Mouse (Mus musculus): ENCODE results near the gene Serf2. TPM values are rescaled to one million over a fixed set of nuclear protein-coding genes. Genes with fewer than 3 reads are reported as not detected.

The Serf2 gene
- polyA plus RNA-seq (2012; rRNA removed; ENCODE audit: low replicate concordance) = 363 and 470 TPM in 2 replicates

DNA sequence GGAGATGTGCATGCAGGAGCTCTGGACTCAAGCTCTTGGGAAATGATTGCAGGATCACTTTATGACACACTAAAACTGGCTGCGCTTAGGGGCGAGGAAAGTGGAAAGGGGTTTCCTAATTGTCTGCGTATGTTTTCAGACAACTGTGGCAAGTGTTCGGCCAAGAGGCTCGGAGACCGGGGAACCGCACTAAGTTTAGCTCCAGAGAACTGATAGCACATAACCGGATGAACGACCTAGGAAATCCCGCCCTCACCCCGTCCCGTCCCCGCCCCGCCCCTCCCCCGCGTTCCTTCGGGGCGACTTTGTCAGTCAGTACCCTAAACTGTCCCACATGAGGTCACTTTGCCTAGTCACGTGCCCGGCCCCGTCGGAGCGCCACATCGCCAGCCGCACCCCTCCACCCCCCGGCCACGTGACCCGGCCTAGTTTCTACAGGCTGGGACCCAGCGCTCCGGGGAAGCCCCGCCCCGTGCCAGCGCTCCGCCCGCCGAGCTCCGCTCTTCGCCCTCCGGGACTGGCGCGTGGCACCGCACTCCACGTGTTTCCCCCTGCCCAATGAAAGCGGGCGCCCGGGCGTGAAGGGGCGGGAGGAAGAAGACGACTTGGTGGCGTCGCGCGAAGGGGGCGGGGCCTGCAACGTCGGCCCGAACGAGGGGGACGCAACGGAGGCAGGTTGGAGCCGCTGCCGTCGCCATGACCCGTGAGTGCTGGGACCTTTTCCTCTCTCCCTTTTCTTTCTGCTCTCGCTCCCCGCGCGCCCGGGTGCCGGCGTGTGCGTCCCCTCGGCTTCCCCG, at the start of gene Serf2:
TSS of gene Serf2 (plus strand) at position 457 of the 797 bp plus-strand sequence.

DNA sequence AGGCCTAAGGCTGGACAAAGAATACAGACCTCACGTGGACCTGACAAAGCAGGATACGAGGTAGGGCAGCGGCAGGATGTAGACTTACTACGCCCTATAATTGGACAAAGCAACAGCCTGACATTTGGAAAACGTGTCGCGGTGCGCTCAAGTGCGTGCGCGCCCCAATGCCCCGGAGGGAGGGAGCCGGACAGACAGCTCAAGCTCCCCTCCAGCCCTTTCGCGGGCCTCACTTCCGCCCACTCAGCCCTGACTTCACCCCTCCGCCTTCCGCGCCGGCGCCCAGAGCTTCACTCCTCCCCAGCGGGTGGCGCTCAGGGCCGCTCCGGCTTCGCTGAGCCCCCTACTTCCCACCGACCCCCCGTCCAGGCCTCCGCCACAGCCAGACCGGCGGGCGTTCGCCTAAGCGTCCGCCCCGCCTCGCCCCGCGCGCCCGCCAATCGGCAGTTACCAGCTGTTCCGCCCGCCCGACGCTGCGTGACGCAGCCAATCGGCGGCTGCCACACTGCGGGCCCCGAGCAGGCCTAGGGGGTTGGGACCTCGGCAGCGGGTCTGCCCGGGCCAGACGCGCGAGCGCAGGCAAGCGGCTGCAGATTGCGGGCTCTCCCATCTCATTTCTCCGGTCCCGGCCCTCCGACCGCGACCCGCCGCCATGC, 35.5 kb upstream of the Serf2 start, which contains the start of the genes Pdia3 and Catsper2:
TSS of gene Pdia3 (plus strand) at position 389 of the 656 bp plus-strand sequence.
TSS of gene Catsper2 (minus strand) at position 406 of the 656 bp plus-strand sequence.

DNA sequence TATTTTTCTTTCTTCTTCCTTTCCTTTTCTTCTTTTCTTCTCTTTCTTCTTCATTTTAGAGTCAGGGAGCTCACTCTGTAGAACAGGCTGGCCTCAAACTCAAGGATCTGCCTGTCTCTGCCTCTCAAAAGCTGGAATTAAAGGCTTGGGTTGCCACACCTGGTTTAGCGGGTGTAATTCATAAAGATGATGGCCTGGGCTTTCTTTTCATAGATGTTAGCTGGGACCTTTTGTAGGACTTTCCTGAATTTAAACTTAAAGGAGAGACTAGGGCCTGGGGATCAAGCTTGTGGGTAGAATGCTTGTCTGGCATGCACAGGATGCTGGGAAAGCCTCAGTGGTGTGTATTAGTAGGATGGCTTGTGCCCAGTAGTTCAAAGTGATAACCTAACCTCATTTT, 4.8 kb upstream of the Serf2 start, which contains the start of gene Ell3:
TSS of gene Ell3 (minus strand) at position 101 of the 400 bp plus-strand sequence.

DNA sequence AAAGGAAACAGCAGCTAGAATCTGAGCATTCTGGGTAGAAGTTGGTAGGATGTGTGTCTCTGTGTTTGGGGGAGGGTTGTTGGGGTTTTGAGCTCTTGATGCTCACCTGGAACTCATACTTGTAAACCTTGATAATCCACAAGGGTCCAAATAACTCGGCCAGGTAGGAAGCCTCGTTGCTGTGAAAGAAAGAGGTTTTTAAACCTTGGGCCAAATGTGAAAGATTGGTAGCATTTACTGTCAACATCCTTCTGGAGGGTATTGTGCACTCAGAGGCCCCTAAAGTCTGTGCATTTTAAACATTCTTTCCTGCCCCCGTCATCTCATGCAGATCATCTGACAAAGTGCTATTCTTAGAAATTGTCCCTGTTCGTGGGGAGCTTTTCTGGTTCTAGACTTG, 4.0 kb downstream of the Serf2 start, which contains the start of gene Hypk:
TSS of gene Hypk (plus strand) at position 301 of the 400 bp plus-strand sequence.

DNA sequence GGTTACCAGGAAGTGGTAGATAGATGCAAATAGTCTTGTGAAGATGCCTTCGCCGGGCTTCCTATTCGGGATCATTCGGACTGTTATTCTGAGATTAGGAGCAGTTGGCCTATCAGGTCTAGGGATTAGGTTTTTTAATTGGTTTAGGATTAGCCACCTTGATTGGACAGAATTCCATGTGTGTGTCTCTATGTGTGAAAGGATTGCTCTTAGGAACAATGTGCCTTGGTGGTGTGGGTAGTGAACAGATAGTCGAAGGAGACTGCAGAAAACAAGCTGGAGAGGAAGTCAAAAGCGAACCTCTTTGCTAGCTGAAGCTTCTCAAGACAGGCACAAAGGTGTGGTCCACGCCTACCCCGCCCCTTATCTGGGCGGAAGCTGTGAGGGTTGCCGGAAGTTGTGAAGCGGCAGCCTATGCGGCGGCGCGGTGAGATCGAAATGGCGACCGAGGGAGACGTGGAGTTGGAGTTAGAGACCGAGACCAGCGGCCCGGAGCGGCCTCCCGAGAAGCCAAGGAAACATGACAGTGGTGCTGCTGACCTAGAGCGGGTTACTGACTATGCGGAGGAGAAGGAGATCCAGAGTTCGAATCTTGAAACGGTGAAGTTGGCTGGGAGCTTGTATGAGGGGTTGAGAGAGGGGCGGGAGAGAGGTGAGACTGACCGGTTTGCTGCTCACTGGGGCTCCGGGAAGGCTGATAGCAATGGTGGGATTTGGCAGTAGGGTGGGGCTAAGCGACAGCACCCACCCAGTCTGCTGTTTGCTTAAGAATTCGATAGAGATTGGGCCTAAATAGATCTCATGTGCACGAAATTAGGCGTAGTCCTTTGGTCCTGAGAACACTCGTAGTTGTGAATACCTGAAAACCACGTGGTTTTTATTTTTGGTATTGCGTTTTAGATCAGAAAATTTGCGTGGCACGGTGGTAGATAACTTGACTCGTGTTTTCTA, 8.0 kb downstream of the Serf2 start, which contains the start of gene Serinc4:
TSS of gene Serinc4 (minus strand) at position 90 of the 951 bp plus-strand sequence.

DNA sequence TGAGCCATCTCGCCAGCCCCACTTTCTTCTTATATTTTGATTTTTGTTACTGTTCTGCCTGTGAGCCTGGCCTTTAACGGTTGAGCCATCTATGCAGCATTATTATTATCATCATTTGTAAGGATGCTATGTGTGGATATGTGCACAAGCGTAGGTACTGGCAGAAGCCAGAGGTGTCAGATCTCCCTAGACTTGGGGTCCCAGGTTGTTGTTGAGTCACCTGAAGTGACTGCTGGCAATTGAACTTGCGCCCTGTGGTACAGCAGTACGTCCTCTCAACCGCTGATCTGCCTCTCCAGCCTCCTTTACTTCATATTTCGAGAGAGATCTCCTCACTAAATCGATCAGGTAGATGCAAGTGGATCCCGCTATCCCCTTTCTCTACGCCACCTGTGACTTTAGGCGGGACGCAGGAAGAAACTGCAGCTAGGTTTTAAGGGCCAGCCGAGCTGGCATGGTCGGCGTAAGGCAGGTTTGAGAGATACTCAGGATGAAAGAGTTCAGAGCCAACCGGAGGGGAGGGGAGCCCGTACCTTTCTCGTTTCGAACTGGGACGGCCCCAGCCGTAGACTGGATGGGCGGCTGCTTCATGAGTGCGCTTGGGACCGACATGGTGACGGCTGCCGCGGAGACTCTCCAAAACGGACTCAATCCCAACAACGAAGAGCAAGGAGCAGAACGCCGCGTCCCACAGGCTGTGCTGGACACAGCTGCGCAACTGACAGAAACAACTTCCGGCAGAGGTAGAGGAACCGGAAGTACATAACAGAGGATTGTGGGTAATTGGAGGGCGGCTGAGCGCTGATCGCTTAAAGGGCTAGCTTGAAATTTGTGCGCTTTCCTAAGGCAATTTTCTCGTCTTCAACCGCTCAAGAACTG, 24.5 kb downstream of the Serf2 start, which contains the start of gene Mfap1b:
TSS of gene Mfap1b (minus strand) at position 767 of the 879 bp plus-strand sequence.

DNA sequence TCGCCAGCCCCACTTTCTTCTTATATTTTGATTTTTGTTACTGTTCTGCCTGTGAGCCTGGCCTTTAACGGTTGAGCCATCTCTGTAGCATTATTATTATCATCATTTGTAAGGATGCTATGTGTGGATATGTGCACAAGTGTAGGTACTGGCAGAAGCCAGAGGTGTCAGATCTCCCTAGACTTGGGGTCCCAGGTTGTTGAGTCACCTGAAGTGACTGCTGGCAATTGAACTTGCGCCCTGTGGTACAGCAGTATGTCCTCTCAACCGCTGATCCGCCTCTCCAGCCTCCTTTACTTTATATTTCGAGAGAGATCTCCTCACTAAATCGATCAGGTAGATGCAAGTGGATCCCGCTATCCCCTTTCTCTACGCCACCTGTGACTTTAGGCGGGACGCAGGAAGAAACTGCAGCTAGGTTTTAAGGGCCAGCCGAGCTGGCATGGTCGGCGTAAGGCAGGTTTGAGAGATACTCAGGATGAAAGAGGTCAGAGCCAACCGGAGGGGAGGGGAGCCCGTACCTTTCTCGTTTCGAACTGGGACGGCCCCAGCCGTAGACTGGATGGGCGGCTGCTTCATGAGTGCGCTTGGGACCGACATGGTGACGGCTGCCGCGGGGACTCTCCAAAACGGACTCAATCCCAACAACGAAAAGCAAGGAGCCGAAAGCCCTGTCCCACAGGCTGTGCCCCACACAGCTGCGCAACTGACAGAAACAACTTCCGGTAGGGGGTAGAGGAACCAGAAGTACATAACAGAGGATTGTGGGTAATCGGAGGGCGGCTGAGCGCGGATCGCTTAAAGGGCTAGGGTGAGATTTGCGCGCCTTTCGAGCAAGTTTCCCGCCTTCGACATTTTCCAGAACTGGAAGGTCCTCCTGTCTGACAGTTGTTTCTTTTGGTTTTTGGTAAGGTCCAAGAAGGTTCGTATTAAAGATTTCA, 57.2 kb downstream of the Serf2 start, which contains the start of the genes Mfap1a and Wdr76:
TSS of gene Mfap1a (minus strand) at position 724 of the 941 bp plus-strand sequence.
TSS of gene Wdr76 (plus strand) at position 782 of the 941 bp plus-strand sequence.

Other genes with a start within 250 kb of the Serf2 start
- gene Trp53bp1, start 177.8 kb upstream of the Serf2 start, polyA plus RNA-seq (2012; rRNA removed; ENCODE audit: low replicate concordance) = 22.0 and 53.0 TPM in 2 replicates
- gene Map1a, start 159.6 kb upstream of the Serf2 start, polyA plus RNA-seq (2012; rRNA removed; ENCODE audit: low replicate concordance) = 4.3 and 18.5 TPM in 2 replicates
- gene Ppip5k1, start 93.8 kb upstream of the Serf2 start, polyA plus RNA-seq (2012; rRNA removed; ENCODE audit: low replicate concordance) = 57.7 and 96.8 TPM in 2 replicates
- gene Ckmt1, start 91.5 kb upstream of the Serf2 start, polyA plus RNA-seq (2012; rRNA removed; ENCODE audit: low replicate concordance) = 0.42 and 25.2 TPM in 2 replicates
- 0.11 TPM in 1 of 2 replicates, not detected in the other for gene Strc, start 62.0 kb upstream of the Serf2 start, polyA plus RNA-seq (2012; rRNA removed; ENCODE audit: low replicate concordance)
- gene Pdia3, start 35.4 kb upstream of the Serf2 start, polyA plus RNA-seq (2012; rRNA removed; ENCODE audit: low replicate concordance) = 163 and 618 TPM in 2 replicates
- gene Catsper2, start 35.4 kb upstream of the Serf2 start, polyA plus RNA-seq (2012; rRNA removed; ENCODE audit: low replicate concordance) = 3.1 and 4.3 TPM in 2 replicates
- gene Ell3, start 4.9 kb upstream of the Serf2 start, polyA plus RNA-seq (2012; rRNA removed; ENCODE audit: low replicate concordance) = 0.26 and 2.6 TPM in 2 replicates
- 7.2 and 9.2 TPM in 2 replicates for gene Hypk, start 4.1 kb downstream of the Serf2 start, polyA plus RNA-seq (2012; rRNA removed; ENCODE audit: low replicate concordance)
- gene Serinc4, start 7.6 kb downstream of the Serf2 start, polyA plus RNA-seq (2012; rRNA removed; ENCODE audit: low replicate concordance) = 0.57 and 0.72 TPM in 2 replicates
- gene Mfap1b, start 24.9 kb downstream of the Serf2 start, polyA plus RNA-seq (2012; rRNA removed; ENCODE audit: low replicate concordance) = 3.8 and 4.4 TPM in 2 replicates
- 4.0 and 5.1 TPM in 2 replicates for gene Mfap1a, start 57.5 kb downstream of the Serf2 start, polyA plus RNA-seq (2012; rRNA removed; ENCODE audit: low replicate concordance)
- gene Wdr76, start 57.5 kb downstream of the Serf2 start, polyA plus RNA-seq (2012; rRNA removed; ENCODE audit: low replicate concordance) = 2.5 and 4.3 TPM in 2 replicates

Measured in subcutaneous adipose tissue, adult 2 months (tissue).